Mouse (Mus musculus) neural tube, embryonic 13.5 days (tissue): ENCODE data around the gene Ddx17. TPM values are rescaled to one million over a fixed set of nuclear protein-coding genes. Genes with fewer than 3 reads are reported as not detected.

Source experiments
- ATAC-seq: fragments of 200-750 bp; cut with Nextera tagmentation; 2 replicates; pipeline ENCODE4 v1.8.0; 2017; ENCODE audit warnings: low read depth, mild to moderate bottlenecking, moderate TSS enrichment, moderate library complexity
- H3K27ac ChIP-seq: fragments of 300-500 bp; sonication (generic); replicated peaks from 2 replicates; pipeline ENCODE4 v1.5.1; 2015; ENCODE audit warnings: moderate library complexity, mild to moderate bottlenecking, inconsistent platforms
- H3K27me3 ChIP-seq: fragments of 300-500 bp; sonication (generic); 2 replicates; pipeline ENCODE4 v1.6.1; 2015; ENCODE audit warnings: mild to moderate bottlenecking, inconsistent platforms
- H3K36me3 ChIP-seq: fragments of 300-500 bp; sonication (generic); 2 replicates; pipeline ENCODE4 v1.6.1; 2015; ENCODE audit warnings: mild to moderate bottlenecking, inconsistent platforms
- H3K4me1 ChIP-seq: fragments of 300-500 bp; sonication (generic); replicated peaks from 2 replicates; pipeline ENCODE4 v1.6.1; 2015; ENCODE audit warnings: inconsistent platforms
- H3K4me2 ChIP-seq: fragments of 300-500 bp; sonication (generic); 2 replicates; pipeline ENCODE4 v1.6.1; 2015; ENCODE audit warnings: inconsistent platforms, mild to moderate bottlenecking, moderate library complexity
- H3K4me3 ChIP-seq: fragments of 300-500 bp; sonication (generic); 2 replicates; pipeline ENCODE4 v1.5.1; 2015; ENCODE audit warnings: mild to moderate bottlenecking, inconsistent platforms
- H3K9ac ChIP-seq: fragments of 300-500 bp; sonication (generic); 2 replicates; pipeline ENCODE4 v1.6.1; 2015; ENCODE audit warnings: moderate library complexity, mild to moderate bottlenecking, inconsistent platforms
- H3K9me3 ChIP-seq: fragments of 300-500 bp; sonication (generic); 2 replicates; pipeline ENCODE4 v1.6.1; 2016; ENCODE audit warnings: inconsistent platforms
- WGBS: fragments of 180-500 bp; shearing (Covaris S2); methylation state at CpG from one replicate; pipeline ENCODE4 v1.1.7; 2015; 5-methylcytosine and 5-hydroxymethylcytosine counted together
- microRNA-seq: library from miRNA; unstranded; fragments of <30 nt; microRNA quantifications from one replicate; pipeline ENCODE4, GENCODE M21; 2016
- polyA plus RNA-seq: library from polyadenylated mRNA; unstranded; fragments of >200 nt; fragmentation: Nextera tagmentation; extraction: Ambion mirVana; gene quantifications from 2 replicates; pipeline ENCODE4 v1.2.1, GENCODE M21; 2015

Gene Ddx17
- polyA plus RNA-seq, 1 experiment from 2014 or later: 52.5 TPM

- no peak for ATAC-seq
- 20% methylated on average over 18 of the region's 18 CpGs for WGBS
- H3K4me1 ChIP-seq: peaks cover 31% of the 10 kb centered on the region
- no peak overlapping the region for H3K4me3 ChIP-seq
- no peaks in the 10 kb centered on the region for H3K9me3 ChIP-seq
- peaks cover 84% of the 10 kb centered on the region for H3K27me3 ChIP-seq
- no peak overlapping the region for H3K9ac ChIP-seq
- H3K4me2 ChIP-seq: no peak overlapping the region
- no peak overlapping the region for H3K27ac ChIP-seq
- H3K36me3 ChIP-seq: no peaks in the 10 kb centered on the region
Measured at GRCm38 (mm10) chr15:79502891-79503341, 43.6 kb downstream of the Ddx17 start.

DNA sequence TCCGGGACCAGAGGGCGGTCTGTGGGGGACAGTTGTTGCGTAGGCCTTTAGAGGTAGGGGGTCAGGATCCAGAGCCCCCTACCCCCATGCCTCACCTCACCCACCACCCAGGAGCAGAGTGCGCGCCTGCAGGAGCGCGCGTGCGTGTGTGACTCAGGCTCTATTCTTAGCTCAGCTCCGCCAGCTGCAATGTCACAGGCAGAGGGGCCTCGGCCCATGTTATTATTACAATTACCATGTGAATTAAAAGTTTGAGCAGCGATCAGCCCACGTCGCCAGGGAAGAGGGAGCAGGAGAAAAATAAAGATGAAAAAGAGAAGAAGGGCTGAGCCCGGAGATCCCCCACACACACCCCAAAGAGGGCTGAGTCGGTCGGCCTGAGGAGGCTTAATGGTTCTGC lies 46.4 kb downstream of the Ddx17 start:
- no peak for ATAC-seq
- Histone ChIP-seq H3K27me3 (peaks cover 56% of the 10 kb centered on the region), H3K4me2 (no peak overlapping the region), H3K4me1 (peaks cover 10% of the 10 kb centered on the region), H3K36me3 (no peaks in the 10 kb centered on the region), H3K27ac (no peak overlapping the region), H3K9me3 (no peaks in the 10 kb centered on the region), H3K4me3 (no peak overlapping the region), H3K9ac (no peak overlapping the region)
- 73% methylated on average over 17 of the region's 17 CpGs for WGBS

GRCm38 (mm10) chr15:79493527-79493926 lies 53.0 kb downstream of the Ddx17 start:
- peaks cover 16% of the 10 kb centered on the region; the same call in 1 of the 2 replicates for H3K27me3 ChIP-seq
- no peak overlapping the region for H3K9ac ChIP-seq
- H3K27ac ChIP-seq: no peak overlapping the region
- ATAC-seq: no peak
- no peak overlapping the region for H3K4me3 ChIP-seq
- H3K4me1 ChIP-seq: no peaks in the 10 kb centered on the region
- no peaks in the 10 kb centered on the region for H3K9me3 ChIP-seq
- no peak overlapping the region for H3K4me2 ChIP-seq
- 50% methylated on average over 18 of the region's 18 CpGs for WGBS
- H3K36me3 ChIP-seq: no peaks in the 10 kb centered on the region

DNA sequence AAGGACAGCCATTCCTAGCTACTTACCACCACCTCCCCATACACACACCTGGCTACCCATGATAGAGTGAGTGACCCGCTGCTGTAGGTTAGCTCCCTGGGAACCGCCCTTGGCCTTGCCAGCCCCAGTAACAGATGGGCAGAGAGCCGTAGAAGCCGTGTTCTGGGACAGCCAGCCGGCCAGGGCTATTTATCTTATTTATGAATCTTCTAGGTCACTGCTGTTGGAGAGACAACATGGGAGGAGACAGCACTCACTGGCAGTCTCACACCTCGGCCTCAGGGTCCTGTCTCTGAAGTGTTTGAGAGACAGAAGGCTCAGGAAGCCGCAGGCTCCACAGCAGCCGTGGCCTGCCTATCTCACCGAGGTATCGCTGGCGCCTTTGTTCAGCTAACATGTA lies 57.1 kb downstream of the Ddx17 start:
- no peak for ATAC-seq
- H3K9me3 ChIP-seq: no peaks in the 10 kb centered on the region
- WGBS: 49% methylated on average over 11 of the region's 11 CpGs

GRCm38 (mm10) chr15:79481181-79481688 lies 65.3 kb downstream of the Ddx17 start:
- no peak for ATAC-seq
- Histone ChIP-seq H3K36me3 (no peaks in the 10 kb centered on the region), H3K4me2 (no peak overlapping the region), H3K27me3 (peaks cover 24% of the 10 kb centered on the region), H3K9ac (no peak overlapping the region), H3K4me3 (no peak overlapping the region), H3K4me1 (0 out of 2 replicates have a peak, but pooled peaks cover 5% of the 10 kb centered on the region), H3K27ac (no peak overlapping the region), H3K9me3 (no peaks in the 10 kb centered on the region)
- WGBS: 7% methylated on average over 15 of the region's 15 CpGs

More for the DNA sequence above, 57.1 kb downstream of the Ddx17 start:
- Histone ChIP-seq H3K36me3 (no peaks in the 10 kb centered on the region), H3K4me3 (no peak overlapping the region), H3K27ac (no peak overlapping the region), H3K27me3 (peaks cover 16% of the 10 kb centered on the region; the same call in 1 of the 2 replicates), H3K4me1 (no peaks in the 10 kb centered on the region), H3K4me2 (no peak overlapping the region), H3K9ac (no peak overlapping the region)

Small RNA genes within 50 kb of the gene (microRNA-seq; reads per million reads assigned to microRNA genes)
- gene Gm27903: not detected

Other genes starting within 250 kb of the Ddx17 start
- gene Pla2g6, start 218.4 kb downstream of the Ddx17 start, polyA plus RNA-seq: 33.3 and 34.1 TPM in 2 replicates
- gene Maff, start 200.1 kb downstream of the Ddx17 start, polyA plus RNA-seq: 0.77 and 1.2 TPM in 2 replicates
- 42.0 and 45.8 TPM in 2 replicates for gene Tmem184b, start 143.2 kb downstream of the Ddx17 start, polyA plus RNA-seq
- gene Csnk1e, start 91.2 kb downstream of the Ddx17 start, polyA plus RNA-seq: 275 and 281 TPM in 2 replicates
- gene Kcnj4, start 41.5 kb downstream of the Ddx17 start, polyA plus RNA-seq: not detected in 2 replicates
- gene Kdelr3, start 30.3 kb downstream of the Ddx17 start, polyA plus RNA-seq: 16.6 and 23.6 TPM in 2 replicates
- gene Dmc1, start 58.4 kb upstream of the Ddx17 start, polyA plus RNA-seq: 1.1 and 1.2 TPM in 2 replicates
- 5.3 and 6.2 TPM in 2 replicates for gene Fam227a, start 112.2 kb upstream of the Ddx17 start, polyA plus RNA-seq
- 82.6 and 85.6 TPM in 2 replicates for gene Cby1, start 112.5 kb upstream of the Ddx17 start, polyA plus RNA-seq
- gene Tomm22, start 124.1 kb upstream of the Ddx17 start, polyA plus RNA-seq: 263 and 294 TPM in 2 replicates
- 20.9 and 21.3 TPM in 2 replicates for gene Josd1, start 141.2 kb upstream of the Ddx17 start, polyA plus RNA-seq
- gene Gtpbp1, start 144.1 kb upstream of the Ddx17 start, polyA plus RNA-seq: 38.1 and 40.9 TPM in 2 replicates
- 6.9 and 11.1 TPM in 2 replicates for gene Sun2, start 195.8 kb upstream of the Ddx17 start, polyA plus RNA-seq
- gene Dnal4, start 231.1 kb upstream of the Ddx17 start, polyA plus RNA-seq: 69.7 and 72.1 TPM in 2 replicates